Mouse (Mus musculus): Measurements from ENCODE around the gene Ntn4.

- TF ChIP-seq CTCF (IDR thresholded peaks at IDR 0.05; ENCODE audit: low read depth) (no peak), EP300 (optimal IDR thresholded peaks at IDR 0.05) (no peak)
Observed at GRCm38 (mm10) chr10:93641821-93642746, 1.6 kb downstream of the Ntn4 start.

Data from stomach, postnatal 0 days (tissue).